Mouse (Mus musculus) embryo, embryonic 11.5 days (tissue): ENCODE measurements around the gene S100g.

Experiments
- DNase-seq: peaks from one replicate; pipeline ENCODE4 v3.0.0-alpha.2; 2012; ENCODE audit warnings: low read depth, low spot score

S100g gene

DNA sequence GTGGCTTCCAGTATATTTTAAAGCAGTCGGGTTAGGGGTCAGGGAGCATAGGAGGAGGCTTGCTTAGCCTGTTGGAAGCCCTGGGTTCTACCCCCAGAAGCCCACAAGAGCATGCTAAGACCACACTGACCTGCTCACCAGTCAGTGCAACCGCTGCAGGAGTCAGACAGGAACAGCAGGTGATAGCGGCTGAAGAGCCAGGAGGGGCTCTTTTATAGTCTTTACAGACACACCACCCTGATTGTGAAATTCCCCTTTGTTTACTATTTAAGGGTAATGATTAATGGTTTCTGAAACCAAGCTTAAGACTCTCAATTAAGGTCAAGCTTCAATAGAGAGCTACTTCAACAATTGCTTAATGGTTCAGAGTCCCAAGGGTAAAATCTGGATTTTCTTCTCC, at the start of gene S100g:
S100g (minus strand) TSS at position 217 of the 400 bp plus-strand sequence.
- no peak for DNase-seq

DNA sequence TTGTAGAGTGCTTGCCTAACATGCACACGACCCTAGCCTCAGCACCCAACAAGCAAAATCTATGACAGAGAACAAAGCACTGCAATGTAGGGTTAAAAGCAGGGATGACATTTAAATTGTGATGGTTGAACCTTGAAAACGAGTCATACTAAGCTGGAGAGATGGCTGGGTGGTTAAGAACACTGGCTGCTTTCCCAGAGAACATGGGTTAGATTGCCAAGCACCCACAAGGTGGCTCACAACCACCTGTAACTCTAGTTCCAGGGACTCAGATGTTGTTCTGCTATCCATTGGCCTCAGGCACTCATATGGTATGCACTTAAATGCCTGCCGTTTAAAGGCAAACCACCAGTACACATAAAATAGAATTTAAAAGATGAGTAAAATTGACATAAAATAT, 27.7 kb upstream of the S100g start:
- DNase-seq: no peak

DNA sequence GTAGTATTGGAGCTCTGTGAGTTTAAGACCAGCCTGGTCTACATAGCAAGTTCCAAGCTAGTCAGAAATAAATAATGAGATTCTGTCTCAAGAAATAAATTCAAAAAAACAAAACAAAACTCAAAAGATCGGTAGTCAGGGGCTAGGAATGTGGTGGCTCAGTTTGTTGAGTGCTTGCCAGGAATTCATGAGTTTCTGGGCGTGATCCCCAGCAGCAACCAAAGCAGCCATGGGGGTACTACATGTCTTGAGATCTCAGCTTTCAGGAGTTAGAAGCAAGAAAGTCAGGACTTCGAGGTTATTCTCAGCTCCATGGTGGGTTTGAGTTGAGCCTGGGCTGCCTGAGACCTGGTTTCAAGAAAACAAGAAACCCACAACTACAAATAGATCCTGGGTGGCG, 27.0 kb upstream of the S100g start:
- DNase-seq: no peak

DNA sequence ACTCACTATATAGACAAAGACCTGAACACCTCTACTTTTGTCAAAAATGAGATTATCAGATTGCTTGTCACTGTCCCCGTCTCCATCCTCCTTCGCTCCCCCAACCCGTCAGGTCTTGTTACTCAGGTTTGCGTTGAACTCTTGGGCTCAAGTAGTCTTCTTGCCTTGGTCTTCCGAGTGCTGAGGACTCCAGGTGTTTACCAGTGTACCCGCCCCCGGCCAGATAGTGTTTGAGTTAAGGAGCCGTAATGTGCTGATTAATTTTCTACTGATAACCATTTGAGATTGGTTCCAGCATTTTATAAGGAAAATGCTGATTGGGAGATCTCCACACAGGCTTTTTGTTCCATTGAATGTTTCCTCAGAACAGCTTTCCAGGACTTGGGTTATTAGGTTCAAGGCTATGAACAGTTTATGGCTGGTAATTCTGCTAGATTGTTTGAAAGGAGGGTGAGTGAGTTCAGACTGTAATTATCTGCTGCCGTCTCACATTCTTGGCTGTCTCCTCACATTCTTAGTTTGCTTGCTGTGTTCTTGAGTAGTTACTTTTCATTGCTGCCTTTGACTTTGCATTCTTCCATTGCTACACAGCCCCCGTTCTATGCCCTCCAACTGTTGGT, 22.6 kb upstream of the S100g start:
- DNase-seq: no peak

DNA sequence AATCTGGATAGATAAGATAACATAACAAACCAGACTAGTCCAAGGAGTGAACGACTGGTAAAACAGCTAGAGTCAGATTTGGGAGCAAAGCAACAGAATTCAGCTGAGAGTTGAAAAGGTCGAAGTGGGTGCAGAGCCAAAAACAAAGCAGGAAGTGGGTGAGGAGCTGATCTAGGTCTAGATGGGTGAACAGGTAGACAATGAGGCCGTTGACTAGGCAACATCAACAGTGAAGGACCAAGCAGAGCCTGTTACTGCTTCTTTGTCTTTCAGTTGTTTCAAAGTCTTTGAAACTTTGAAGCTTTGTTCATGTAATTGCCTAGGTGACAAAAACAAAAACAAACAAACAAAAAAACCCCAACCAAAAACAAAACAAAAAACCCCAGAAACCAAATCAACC, 11.8 kb upstream of the S100g start:
- no peak for DNase-seq

DNA sequence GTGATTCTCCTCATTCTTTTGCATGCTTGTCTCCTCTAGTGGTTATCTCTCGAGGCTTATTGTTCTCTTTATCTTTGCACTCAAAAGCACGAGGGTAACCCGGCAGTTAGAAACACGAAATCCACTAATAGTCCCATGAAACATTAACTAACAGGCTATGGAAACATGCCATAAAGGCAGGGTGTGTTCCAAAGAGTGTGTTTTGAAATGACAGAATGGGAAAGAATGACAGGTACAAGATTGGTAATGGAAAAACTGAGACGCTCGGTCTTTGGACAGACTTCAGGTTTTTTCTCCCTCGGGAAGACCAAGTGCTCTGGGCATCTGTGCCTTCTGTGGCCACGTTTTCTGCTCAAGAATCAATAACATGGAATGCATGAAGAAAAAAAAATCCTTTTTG, 3.1 kb upstream of the S100g start:
- no peak for DNase-seq

DNA sequence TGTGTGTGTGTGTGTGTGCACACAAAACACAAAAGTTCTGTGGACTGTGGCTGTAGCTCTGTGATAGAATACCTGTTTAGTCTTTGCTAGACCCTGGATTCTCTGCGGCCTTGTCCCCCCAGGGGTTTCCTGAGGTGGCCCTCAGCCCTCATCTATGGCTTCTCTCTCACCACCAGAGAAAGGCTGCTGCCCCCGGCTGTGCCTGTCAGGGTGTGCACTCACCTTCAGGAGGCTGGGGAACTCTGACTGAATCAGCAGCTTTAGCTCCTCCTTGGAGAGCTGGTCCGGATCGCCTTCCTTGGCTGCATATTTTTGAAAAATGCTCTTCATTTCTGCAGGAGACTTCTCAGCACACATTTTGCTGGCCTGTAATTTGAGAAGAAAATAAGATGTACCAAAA, 559 bp downstream of the S100g start:
- no peak for DNase-seq

DNA sequence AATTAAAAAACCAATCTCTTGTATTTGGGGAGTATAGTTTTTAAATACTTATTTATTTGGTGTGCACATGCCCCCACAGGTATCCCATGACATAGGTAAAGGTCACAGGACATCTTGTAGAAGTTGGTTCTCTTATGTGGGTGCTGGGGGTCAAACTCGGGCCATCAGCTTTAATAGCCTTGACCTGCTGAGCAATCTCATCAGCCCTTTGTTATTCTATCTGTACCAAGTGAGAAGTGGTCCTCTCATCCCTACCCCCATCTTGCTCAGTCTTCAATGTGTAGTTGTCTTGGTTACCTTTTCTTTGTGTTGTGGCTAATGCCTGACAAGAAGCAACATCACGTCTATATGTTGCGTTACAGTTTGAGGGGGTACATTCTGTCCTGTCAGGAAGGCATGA, 6.5 kb downstream of the S100g start:
- DNase-seq: no peak

DNA sequence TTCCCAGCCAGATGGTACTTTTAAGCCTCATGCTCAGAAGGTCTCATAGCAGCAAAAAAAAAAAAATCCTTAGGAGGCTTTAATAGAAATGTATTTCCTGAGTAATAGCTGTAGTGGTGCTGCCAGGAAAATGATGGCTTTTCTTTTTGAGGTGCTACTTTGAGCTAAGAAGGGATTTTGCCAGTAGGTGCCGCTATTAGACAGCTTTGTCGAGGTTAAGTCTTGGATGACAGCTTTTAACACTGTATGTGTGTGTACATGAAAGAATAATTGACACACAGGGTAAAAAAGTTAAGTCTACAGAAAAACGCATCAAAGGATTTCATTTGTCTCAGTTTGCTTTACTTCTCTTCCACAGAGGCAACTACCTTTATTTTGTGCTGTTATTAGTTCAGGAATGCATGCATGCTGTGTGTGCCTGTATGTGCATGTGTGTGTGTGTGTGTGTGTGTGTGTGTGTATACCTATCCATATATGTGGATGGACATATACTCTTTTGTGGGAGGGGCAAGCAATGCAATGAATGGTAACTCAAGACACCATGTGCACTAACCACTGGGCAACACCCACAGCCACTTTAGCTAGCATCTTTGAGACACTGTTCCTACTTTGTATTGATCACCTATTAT, 14.5 kb downstream of the S100g start:
- DNase-seq: peak; percentile 19

DNA sequence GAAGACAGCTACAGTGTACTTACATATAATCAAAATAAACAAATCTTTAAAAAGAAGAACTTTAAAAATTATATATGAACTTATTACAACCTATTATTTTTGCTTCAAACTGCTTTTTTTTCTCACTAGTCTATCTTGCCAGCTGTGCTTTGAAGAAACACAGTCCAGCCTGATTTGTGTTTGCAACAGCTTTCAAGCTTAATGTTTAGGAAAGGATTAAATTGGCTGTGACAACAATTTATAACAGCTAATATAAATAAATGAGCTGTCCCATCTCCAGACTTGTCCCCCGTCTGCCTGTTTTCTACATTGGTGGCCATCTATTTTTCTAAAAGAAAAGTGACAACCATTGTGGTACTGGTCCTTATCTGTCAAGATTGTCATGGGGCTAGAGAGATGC, 22.4 kb downstream of the S100g start:
- DNase-seq: no peak

DNA sequence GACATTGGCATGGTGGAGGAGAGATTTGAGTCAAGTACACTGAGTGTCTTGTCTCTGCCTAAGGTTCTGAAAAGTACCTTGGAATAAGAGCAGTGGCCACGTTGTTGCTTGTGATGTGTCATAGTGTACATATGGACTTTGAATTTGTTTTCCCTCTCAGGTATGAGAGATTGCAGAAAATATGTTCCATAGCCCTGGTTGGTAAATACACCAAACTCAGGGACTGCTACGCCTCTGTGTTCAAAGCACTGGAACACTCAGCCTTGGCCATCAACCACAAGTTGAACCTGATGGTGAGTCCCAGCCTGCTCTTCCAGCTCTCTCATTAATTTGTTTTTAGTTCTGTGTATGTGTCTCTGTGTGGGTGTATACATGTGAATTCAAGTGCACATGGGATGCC, 32.9 kb downstream of the S100g start:
- DNase-seq: no peak

DNA sequence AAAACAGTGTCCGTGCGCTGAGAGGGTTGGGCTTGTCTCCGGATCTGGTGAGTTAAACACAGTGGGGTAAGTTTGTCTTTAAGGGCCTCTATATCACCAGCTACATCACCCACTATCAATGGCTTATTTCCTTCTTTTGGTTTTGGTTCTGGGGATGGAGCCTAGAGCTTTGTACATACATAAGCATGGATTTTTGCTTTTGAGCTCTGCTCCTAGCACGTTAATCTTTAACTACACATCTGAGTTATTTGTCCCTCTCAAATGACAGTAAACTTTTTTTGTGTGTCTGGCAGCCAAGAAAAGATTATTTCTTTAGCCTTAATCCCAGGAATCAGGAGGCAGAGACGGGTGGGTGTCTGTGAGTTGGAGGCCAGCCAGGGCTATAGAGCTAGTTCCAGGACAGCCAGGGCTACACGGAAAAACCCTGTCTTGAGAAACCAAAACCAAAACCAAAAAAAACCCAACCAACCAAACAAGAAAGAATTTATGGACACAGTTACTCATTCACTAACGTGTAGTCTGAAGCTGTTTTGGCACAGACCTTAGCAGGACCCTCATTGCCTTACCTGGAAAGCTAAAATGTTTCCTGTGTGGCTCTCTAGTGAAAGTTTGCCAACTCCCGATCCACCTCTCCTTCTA, 42.8 kb downstream of the S100g start:
- DNase-seq: no peak

DNA sequence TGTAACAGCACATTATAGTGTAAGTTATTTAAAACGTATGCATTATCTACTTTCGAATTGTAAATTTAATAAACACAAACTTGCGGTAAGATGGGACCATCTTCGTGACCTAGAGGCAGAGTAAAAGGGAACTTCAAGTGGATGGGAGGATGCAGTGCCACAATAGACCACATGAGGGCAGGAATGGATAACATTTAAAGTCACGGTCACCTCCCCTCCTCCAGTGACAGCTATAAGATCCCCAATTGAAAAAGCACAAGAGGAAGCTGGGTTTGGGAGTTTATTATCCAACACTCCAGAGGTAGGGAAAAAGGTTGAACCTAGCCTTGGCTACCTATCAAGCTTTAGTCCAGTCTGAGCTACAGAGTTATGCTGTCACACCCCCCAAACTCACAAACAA, 48.7 kb downstream of the S100g start:
- DNase-seq: peak; percentile 32

DNA sequence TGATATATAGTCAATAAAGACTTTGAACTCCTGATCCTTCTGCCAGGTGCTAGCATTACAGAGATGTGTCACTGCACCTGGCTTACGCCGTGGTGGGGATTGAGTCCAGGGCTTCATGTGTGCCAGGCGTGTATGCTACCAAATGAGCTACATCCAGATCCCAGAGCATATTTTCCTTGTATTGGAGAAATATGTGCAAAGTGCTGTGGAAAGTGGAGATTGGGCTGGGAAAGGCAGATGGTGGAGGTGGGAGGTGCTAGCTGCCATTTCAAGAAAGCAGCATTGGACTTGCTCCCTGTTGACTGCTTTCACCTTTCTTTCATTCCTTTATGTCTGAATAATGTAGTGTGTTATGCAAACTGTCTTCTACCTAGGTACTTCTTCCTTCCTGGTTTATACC, 50.7 kb downstream of the S100g start:
- no peak for DNase-seq
